Mouse (Mus musculus) layer of hippocampus, adult 2 months (tissue): Measurements from ENCODE around the gene Myd88. TPM values are rescaled to one million over a fixed set of nuclear protein-coding genes. Genes with fewer than 3 reads are reported as not detected.

Experiments used
- DNase-seq, 2 experiments: peaks; one replicate each; pipeline ENCODE4 v3.0.0; 2022; ENCODE audit warnings: low spot score in 2 of 2
- H3K27ac ChIP-seq: fragments of 200-600 bp; 2 replicates; pipeline ENCODE4 v1.8.1; 2022
- H3K4me3 ChIP-seq: fragments of 200-600 bp; 2 replicates; pipeline ENCODE4 v1.8.1; 2022; ENCODE audit warnings: mild to moderate bottlenecking
- CTCF ChIP-seq: fragments of 200-600 bp; conservative IDR thresholded peaks from 2 replicates; pipeline ENCODE4 v1.8.1; 2022; ENCODE audit warnings: antibody characterized with exemption, mild to moderate bottlenecking, moderate library complexity
- total RNA-seq, 2 experiments: library from RNA; stranded (reverse); gene quantifications; 2 replicates each; pipeline ENCODE4 v1.2.3; 2021

The Myd88 gene
- total RNA-seq, 2 experiments from 2014 or later = 5.4 to 5.7 TPM

GRCm38 (mm10) chr9:119358058-119358429 is 16.8 kb upstream of the Myd88 start:
- H3K27ac ChIP-seq = no peak overlapping the region
- H3K4me3 ChIP-seq = peak overlapping the region; percentile 78
- no peak for TF ChIP-seq CTCF
- DNase-seq = no peak

GRCm38 (mm10) chr9:119357331-119358057 is 16.3 kb upstream of the Myd88 start, which contains the start of gene Xylb:
TSS of gene Xylb (plus strand) at chr9:119357381.
- H3K27ac ChIP-seq = peak within 1 kb of the TSS; percentile 70; the same call in 1 of the 2 replicates
- peak; percentile 85 to 88 for DNase-seq
- peak; percentile 89 for TF ChIP-seq CTCF
- peak within 1 kb of the TSS; percentile 78 for H3K4me3 ChIP-seq

GRCm38 (mm10) chr9:119355943-119356342 is 14.7 kb upstream of the Myd88 start:
- Histone ChIP-seq H3K4me3 (no peak overlapping the region), H3K27ac (no peak overlapping the region)
- TF ChIP-seq CTCF = no peak
- DNase-seq = no peak

GRCm38 (mm10) chr9:119353926-119354325 is 12.7 kb upstream of the Myd88 start:
- no peak overlapping the region for H3K27ac ChIP-seq
- no peak for DNase-seq
- TF ChIP-seq CTCF = no peak
- H3K4me3 ChIP-seq = no peak overlapping the region

- peak; percentile 44 to 76 for DNase-seq
- TF ChIP-seq CTCF = peak; percentile 86
- H3K4me3 ChIP-seq = no peak overlapping the region
- H3K27ac ChIP-seq = 0 out of 2 replicates have a peak overlapping the region, but pooled peaks have one; percentile 14
Measured at GRCm38 (mm10) chr9:119352060-119352459, 10.8 kb upstream of the Myd88 start.

GRCm38 (mm10) chr9:119350947-119351705 is 9.9 kb upstream of the Myd88 start:
- Histone ChIP-seq H3K27ac (no peak overlapping the region), H3K4me3 (no peak overlapping the region)
- DNase-seq = no peak
- TF ChIP-seq CTCF = no peak

- Histone ChIP-seq H3K4me3 (no peak overlapping the region), H3K27ac (no peak overlapping the region)
- DNase-seq = no peak
- no peak for TF ChIP-seq CTCF
Measured at GRCm38 (mm10) chr9:119350531-119350930, 9.3 kb upstream of the Myd88 start.

- no peak for TF ChIP-seq CTCF
- DNase-seq = no peak
- Histone ChIP-seq H3K27ac (no peak overlapping the region), H3K4me3 (no peak overlapping the region)
Measured at GRCm38 (mm10) chr9:119346376-119346775, 5.2 kb upstream of the Myd88 start.

GRCm38 (mm10) chr9:119342728-119343127 is 1.5 kb upstream of the Myd88 start:
- no peak for DNase-seq
- H3K27ac ChIP-seq = no peak overlapping the region
- TF ChIP-seq CTCF = no peak
- no peak overlapping the region for H3K4me3 ChIP-seq

GRCm38 (mm10) chr9:119340212-119340580 is 1.0 kb downstream of the Myd88 start:
- Histone ChIP-seq H3K4me3 (peak overlapping the region; percentile 75), H3K27ac (peak overlapping the region; percentile 96)
- TF ChIP-seq CTCF = no peak
- no peak for DNase-seq

GRCm38 (mm10) chr9:119339558-119340211 is 1.5 kb downstream of the Myd88 start, which contains the start of gene Acaa1a:
TSS of gene Acaa1a (plus strand) at chr9:119339676.
- H3K27ac ChIP-seq = peak within 1 kb of the TSS; percentile 96
- peak; percentile 41 for TF ChIP-seq CTCF
- H3K4me3 ChIP-seq = peak within 1 kb of the TSS; percentile 75
- peak; percentile 25 to 32 for DNase-seq

GRCm38 (mm10) chr9:119339106-119339505 is 2.1 kb downstream of the Myd88 start:
- Histone ChIP-seq H3K27ac (peak overlapping the region; percentile 96), H3K4me3 (peak overlapping the region; percentile 75)
- DNase-seq = no peak
- no peak for TF ChIP-seq CTCF

- DNase-seq = no peak
- no peak for TF ChIP-seq CTCF
- Histone ChIP-seq H3K27ac (no peak overlapping the region), H3K4me3 (no peak overlapping the region)
Measured at GRCm38 (mm10) chr9:119338350-119338749, 2.9 kb downstream of the Myd88 start.
